Mouse (Mus musculus) CD4-positive, CD25-positive, alpha-beta regulatory T cell, adult 4 months (primary cell): ENCODE measurements around the gene Nynrin. TPM values are rescaled to one million over a fixed set of nuclear protein-coding genes. Genes with fewer than 3 reads are reported as not detected.

Source experiments
- ATAC-seq: one replicate; pipeline ENCODE4 v1.8.0; 2017
- polyA plus RNA-seq, 2 experiments: library from polyadenylated mRNA; unstranded; fragments of 100-300 nt; shearing (Covaris generic); gene quantifications; one replicate each; pipeline ENCODE4 v1.2.1; 2017

Nynrin gene
- polyA plus RNA-seq, result under 1 TPM; 0.04 to 0.11 TPM

DNA sequence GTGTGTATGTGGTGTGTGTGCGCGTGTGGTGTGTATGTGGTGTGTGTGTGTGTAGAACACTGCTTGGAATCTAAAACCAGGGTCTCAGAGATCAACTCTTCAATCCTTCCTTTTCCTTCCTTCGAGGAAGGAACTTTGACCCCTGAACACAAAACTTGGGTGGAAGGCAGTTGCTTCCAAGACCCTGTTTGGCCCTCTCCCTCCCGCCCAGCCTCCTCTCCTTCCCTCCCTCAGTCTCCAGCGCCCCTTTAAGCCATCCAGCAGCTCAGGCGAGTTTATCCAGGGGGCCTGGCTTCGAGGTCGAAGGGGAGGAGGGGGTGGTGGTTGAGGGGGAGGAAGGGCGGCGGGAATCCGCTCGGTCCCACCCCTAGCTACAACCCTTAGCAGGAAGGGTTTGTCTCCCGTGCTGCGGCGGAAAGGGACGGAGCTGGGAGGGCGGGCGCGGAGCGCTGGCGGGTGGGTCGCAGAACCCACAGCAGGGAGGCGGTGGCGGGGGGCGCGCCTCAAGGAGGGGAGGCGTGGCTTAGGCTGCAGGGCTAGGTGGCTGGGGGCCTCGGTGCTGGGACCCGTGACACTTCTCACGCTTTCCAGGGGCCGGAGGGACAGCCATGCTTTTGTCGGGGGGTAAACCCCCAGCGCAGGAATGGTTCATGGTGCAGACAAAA, at the start of gene Nynrin:
Gene Nynrin (plus strand): TSS at position 390 of the 665 bp plus-strand sequence.
- ATAC-seq, result no peak

DNA sequence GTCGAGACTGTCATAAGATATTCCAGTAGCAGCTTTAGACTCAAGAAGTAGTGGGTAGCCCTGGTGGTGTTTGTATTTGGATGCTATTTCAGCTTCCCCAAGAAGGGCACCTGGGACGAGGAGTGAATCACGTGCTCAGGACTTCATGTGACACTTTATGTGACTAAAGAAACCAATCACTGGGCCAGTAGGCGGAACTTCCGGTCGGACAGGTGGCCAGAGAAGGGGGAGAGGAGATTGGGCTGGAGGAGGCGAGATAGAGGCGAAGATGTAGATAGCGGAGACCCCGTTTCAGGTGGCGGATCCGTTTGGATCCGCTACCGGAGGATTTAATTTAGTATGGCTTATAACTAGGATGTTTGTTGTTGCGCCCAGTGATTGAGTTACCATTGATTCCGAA, 38.9 kb upstream of the Nynrin start:
- ATAC-seq, result no peak

DNA sequence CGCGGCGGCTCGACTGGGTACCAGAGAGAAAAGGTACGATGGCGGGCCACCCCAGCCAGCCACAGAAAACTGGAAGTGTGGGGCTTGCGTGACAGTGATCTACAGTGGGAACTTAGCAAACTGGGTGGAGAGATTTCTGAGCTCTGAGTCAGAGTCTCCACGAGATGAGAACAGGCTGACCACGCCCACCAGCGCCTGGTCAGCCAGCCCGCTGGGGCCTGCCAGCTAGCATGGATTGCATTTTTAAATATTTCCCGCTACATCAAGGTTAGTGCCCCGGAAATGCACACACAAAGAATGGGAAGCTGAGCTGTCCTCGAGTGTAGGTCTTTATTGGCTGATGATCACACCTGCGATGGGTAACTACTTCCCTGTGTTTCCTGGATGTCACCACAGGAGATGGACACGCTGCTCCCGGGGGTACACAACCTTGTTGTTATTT, 38.5 kb upstream of the Nynrin start:
- no peak for ATAC-seq

DNA sequence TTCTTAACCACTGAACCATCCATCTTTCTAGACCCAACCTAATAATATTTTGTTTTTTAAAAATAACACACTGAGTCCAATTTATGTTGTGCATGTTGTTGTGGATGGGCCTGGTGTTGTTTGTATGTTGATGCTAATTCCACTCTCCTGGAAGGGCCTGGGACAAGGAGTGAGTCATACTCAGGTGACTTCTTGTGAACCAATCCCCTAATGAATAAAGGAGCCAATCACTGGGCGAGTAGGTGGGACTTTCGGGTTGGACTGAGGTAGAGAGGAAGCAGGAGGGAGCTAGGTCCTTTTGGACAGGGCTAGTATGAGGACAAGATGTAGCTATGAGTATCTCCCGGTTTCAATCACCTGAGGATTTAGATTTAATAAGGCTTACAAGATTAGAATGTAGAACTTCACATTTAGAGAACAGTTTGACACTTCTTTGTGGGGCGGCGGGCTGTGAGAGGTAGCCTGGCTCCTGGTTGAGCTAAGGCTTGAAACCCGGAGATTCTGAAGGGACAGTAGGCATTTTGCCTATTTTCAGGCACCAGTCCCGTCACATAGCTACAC, 33.9 kb upstream of the Nynrin start:
- no peak for ATAC-seq

DNA sequence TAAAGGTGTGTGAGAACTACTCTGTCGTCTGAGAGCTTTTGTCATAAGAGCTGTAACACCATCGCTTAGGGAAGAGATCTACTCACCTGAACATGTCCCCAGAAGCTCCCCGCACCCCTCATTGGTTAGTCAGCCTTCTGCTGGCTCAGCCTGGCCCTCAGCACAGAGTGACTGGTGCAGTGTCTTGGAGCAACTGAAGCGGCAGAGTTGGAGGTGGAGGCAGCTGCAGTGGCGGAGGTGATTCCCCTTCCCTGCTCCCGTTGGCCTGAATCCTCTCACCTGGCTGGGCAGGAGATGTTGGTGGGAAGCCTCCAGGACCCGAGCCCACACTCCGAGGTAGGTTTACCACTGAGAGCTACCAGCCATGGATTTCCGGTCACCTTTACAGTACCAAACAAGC, 33.2 kb upstream of the Nynrin start:
- no peak for ATAC-seq

DNA sequence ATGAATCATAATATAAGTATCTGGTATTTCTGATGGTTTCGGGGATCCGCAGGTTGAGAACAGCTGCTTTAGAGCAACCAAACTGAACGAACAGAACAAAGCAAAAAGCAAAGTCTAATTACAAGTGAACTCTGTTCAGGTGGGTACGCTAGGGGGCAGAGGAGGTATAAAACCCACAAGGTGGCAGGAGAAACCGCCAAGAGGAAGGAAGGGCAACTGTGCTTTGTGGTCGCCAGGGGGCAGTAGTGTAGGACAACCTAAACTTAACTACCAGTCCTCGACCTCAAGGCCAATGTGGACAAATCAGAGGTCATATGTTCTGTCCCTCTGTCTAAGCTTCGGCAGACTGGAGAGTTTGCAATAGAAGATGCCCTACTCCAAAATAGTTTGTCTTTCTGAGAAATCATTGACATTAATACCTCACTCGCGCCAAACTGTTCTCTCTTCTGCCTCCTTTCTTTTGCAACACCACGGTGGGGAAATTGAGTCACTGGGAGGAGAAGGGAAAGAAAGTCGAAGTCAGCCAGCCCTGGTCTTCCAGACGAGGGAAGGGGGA, 31.3 kb upstream of the Nynrin start:
- peak; percentile 89 for ATAC-seq

DNA sequence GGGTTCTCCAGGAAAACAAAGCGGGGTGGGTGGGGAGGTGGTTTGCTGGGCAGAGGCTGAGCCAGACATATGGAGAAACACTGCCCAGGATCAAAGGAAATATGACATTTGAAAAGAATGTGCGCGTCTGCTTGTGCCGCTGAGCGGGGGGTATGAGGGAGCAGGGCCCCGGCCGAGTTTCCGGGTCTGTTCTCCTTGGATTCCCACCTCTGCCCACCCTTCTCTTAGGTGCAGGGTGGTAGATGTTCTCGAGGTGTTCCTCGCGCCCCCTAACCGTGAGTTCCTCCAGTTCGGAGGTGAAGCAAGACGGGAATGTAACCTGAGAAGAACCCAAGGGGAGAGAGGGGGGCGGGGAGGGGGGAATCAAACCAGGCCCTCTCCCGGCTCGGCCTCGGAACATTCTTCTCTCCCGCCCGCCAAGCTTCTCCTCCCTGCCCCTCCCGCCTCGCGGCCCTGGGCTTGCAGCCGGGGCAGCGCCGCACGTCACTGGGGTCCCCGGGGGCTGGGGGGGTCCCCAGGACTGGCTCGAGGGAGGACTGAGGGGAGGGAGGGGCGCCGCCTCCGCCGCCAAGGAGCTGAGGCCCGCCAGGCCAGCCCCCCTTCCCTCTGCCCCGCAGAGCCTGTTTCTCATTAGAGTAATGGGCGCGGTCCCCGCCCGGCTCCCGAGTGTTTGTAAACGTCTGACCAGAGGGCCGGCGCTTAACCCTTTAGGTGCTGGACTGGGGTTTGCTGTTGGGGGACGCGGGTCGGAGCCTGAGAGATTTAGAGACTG, 30.6 kb upstream of the Nynrin start, which contains the start of gene Nfatc4:
Gene Nfatc4 (plus strand): TSS at position 154 of the 772 bp plus-strand sequence.
- ATAC-seq, result no peak

DNA sequence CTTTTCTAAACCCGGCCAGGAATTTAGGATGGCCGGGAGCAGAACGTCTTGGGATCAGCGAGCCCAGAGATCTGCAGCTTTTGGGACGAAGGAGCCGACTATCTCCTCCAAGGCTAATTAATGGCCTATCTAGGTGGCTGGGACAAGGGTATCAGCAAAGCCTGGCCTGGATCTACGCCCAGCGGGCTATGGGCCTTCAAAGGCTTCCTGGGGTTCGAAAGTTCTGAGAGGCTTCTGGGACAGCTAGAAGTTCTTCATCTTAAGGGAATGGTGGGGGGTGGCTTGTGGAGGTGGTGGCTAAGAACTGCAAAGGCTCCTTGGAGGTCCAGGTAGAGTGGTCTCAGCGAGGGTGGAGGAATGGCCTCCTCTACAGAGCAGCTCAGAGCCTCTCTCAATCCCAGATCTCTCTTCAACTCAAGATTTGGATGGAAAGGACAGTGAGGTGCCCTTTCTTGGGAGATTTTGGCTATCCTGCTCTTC, 29.8 kb upstream of the Nynrin start:
- no peak for ATAC-seq

DNA sequence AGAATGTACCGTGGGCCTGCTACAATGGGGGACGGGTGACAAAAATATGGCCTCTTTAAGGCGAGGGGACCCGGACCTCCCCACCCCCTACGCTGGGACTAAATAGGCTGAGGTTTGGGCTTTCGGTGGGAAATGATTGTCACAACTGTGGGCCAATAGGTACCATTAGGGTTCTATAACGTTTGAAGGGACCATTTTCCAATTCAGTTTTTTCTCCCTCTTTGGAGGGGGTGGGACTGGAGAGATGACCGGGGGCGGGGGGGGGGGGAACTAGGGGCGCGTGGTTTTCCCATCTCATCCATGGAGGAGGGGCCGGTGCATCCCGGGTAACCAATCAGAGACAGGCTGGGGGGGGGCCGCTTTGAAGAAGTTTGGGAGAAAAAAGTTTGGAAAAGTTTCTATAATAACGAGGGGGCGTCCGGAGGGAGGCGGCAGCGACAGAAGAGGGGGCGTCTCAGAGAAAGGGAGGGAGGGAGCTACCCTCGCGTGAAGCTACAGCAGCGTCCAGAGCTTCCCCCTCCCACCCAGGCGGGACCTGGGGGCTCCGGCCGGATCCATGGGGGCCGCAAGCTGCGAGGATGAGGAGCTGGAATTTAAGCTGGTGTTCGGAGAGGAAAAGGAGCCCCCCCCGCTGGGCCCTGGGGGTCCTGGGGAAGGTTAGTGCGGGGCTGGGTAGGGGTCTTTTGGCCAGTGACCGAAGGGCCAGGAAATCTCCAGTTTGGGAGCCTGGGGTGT, 29.2 kb upstream of the Nynrin start:
- ATAC-seq, result no peak

DNA sequence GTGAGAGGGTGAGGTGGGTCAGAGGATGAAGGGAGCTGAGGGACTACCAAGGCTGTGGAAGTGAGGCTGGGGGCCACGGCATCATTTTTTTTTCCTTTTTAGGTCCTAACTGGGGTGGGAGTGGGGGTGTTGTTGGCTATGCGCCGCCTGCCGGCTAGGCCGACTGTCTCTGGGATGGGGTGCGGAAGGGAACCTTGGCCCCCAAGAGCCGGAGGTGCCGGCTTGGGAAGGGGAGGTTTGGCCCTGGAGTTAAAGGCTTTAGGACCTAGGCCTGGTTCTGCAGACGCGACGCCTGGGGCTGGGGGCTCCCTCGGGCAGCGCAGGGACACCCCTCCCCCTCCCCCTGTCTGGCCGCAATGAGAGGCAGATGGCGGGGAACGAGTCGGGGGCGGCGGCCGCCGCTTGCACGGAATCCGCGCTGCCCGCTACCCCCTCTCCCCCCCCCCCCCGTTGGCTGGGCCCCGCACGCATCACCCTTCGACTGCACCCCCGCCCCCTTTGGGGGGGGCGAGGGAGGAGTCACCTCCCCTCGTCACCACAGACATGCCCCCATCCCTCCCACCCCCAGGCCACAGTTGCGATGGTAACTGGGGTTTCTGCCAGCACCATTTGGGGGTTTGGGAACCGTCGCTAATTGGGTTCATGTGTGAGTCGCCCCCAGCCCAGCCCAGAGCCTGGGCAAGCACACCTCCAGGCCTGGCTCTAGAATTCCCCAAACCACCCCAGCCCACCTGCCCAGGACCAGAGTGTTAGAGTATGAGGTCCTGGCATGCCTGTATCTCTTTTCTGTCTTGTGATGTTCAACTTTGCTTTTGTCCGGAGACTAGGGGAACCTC, 28.4 kb upstream of the Nynrin start:
- no peak for ATAC-seq

DNA sequence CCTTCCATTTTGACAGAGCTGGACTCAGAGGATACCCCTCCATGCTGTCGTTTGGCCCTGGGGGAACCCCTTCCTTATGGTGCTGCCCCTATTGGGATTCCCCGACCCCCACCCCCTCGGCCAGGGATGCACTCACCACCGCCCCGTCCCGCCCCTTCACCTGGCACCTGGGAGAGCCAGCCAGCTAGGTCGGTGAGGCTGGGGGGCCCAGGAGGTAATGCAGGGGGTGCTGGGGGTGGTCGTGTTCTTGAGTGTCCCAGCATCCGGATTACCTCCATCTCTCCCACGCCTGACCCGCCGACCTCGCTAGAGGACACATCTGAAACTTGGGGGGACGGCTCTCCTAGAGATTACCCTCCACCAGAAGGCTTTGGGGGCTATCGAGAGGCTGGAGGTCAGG, 27.7 kb upstream of the Nynrin start:
- no peak for ATAC-seq

DNA sequence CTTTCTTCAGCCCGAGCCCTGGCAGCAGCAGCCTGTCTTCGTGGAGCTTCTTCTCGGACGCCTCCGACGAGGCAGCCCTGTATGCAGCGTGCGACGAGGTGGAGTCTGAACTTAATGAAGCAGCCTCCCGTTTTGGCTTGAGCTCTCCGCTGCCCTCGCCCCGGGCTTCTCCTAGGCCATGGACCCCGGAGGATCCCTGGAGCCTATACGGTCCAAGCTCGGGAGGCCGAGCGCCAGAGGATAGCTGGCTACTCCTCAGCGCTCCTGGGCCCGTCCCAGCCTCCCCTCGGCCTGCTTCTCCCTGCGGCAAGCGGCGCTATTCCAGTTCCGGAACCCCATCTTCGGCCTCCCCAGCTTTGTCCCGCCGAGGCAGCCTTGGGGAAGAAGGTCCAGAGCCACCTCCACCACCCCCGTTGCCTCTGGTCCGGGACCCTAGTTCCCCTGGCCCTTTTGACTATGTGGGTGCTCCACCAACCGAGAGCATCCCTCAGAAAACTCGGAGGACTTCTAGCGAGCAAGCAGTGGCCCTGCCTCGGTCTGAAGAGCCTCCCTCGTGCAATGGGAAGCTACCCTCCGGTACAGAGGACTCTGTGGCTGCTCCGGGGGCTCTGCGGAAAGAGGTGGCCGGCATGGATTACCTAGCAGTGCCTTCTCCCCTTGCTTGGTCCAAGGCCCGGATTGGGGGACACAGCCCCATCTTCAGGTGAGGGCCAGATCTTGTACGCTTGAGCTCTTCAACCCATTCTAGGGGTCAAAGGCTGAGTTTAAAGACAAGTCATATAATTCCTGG, 27.1 kb upstream of the Nynrin start:
- no peak for ATAC-seq

DNA sequence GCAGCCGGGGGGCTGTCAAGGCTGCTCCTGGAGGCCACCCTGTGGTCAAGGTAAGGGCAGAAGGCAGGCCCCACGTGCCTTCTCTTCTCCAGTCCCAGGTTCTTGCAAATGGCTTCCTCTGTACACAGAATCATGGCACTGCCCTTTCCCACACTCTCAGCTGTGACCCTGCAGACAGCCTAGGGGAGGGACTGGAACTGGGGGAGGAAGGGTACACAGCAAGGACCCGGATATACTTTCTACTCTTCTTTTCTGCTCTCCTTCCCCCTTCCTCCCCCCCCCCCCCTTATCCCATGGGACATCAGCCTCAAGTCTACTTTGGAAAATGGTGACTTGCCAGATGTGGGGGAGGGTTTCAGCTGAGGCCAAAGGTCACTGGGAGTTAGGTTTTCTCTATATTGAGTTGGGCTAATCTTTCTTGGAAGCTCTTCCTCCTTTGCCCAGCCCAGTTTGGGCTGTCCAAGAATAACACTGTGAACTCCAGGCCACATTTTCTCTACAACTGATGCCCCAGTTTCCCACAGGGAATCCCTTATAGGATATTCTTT, 25.0 kb upstream of the Nynrin start:
- ATAC-seq, result no peak

DNA sequence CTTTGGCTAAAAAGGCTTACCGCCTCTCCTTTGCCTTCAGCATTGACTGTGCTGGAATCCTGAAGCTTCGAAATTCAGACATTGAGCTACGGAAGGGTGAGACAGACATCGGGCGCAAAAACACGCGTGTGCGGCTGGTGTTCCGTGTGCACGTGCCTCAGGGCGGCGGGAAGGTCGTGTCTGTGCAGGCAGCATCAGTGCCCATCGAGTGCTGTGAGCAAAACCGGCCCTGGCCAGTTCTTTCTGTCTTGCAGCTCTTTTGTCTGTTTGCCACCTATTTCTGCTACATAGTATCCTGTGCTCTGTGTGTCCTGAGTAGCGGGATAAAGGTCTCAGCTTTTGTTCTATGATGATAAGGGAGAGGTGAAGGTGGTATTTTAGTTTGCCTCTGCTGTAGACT, 24.0 kb upstream of the Nynrin start:
- no peak for ATAC-seq

DNA sequence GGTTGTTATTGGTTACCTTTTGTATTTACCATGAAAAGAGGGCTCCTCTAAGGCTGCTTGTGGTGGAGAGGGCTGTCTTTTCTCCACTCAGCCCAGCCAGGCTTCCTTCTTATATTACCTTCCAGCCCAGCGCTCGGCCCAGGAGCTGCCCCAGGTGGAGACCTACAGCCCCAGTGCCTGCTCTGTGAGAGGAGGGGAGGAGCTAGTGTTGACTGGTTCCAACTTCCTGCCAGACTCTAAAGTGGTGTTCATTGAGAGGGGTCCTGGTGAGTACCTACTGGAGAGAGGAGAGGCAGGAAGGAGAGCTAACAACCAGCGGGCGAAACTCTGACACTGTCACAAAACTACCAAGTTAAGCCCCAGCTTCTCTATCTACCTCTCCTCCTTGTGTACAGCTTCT, 23.5 kb upstream of the Nynrin start:
- ATAC-seq, result no peak

DNA sequence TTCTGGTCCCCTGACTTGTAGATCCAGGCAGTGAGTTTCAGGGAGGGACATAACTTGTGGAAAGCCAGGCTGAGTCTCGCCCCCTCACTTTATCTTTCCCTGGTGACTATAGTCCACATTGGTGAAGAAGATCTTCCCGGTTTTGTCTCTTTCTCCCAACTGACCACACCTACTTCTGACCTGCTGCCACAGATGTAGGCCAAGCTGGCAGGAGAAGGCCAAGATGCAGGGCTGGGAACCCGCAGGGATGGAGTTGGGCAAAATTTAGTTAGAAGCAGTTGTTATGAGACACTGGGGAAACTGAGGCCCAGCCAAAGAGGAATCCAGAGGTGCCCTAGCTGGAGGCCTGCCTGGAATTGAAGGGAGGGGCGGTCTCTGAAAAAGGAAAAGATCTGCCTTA, 20.7 kb upstream of the Nynrin start:
- no peak for ATAC-seq

DNA sequence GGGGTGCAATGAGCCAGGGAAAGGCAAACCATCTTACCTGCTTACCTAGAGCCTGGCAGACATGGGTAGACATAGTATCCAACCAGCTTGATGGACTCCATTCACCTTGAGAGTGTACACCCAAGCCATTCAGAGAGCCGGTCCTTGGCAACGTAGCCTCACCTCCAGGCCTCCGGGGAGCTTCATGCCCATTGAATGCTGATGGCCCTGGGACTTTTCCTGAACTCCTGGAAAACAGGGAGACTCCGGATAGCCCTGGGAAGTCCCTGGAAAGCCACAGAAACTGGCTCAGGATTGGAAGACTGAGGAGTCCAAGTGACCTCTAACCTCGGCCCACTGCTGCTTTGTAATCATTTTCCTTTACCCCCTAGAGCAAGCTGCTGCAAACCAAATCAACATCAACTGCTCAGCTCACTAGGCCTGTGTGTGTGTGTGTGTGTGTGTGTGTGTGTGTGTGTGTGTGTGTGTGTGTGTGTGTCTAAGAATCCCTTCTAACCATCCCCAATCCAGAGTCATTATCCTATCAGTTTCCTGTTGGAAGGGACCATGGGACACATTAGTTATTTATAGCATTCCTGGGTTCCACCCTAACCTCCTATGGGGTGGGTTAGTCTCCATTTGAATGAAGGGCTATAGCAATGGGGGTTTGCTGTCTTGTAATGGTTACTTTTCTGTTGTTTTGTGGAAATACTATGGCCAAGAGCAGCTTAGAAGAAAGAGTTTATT, 18.8 kb upstream of the Nynrin start:
- ATAC-seq, result no peak

DNA sequence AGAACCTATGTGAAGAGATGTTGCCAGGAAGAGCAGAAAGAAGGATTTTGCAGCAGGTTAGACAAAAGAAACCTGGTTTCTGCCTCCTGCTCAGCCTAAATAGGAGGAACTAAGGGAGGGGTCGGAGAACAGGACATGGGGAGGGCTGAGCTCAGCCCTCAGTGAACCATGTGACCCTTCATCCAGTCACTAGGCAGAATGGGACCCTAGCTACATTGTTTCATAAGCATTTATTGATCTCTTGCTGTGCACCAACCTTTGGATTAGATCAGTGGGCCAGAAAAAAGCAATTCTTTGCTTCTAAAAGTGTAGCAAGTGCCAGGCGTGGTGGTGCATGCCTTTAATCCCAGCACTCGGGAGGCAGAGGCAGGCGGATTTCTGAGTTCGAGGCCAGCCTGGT, 15.5 kb upstream of the Nynrin start:
- ATAC-seq, result no peak

DNA sequence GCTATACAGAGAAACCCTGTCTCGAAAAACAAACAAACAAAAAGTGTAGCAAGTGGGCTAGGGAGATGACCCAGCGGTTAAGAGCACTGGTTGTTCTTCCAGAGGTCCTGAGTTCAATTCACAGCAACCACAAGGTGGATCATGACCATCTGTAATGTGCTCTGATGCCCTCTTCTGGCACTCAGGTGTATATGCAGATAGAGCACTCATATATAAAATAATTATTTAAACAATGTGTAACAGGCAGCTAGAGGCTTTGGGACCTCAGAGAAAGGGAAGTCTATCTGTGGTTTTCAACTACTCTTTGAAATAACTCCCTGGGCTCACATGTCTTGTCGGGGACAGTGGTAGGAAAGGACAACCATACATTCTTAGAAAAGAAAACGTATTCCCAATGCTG, 15.1 kb upstream of the Nynrin start:
- no peak for ATAC-seq

DNA sequence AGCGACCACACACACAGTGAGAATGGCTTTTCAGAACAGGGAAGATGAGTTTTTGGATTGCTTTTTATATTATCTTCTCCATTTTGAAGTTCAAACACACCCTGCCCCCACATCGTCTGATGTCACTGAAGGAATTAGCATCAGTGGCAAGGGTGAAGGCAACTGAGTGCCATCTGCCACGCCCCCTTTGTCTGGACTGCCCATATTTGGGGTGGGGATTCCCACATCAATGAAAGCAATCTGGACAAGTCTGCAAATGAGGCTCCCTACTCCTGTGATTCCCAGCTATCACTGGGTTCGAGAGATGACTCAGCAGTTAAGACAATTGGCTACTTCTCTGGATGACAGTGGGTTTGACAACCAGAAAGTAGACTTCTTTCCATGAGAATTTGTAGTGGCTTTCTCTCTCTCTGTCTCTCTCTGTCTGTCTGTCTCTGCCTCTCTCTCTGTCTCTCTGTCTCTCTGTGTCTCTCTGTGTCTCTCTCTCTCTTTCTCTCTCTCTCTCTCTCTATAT, 12.9 kb upstream of the Nynrin start:
- ATAC-seq, result no peak
